ENCODE assay signal across 14 mouse cellular contexts in genomic region chr1:162620487-162620886, GRCm38 (mm10). TPM values are rescaled to one million over a fixed set of nuclear protein-coding genes. Genes with fewer than 3 reads are reported as not detected.
DNase-seq lines count a peak whose midpoint lies in the region; ATAC-seq and TF ChIP-seq lines count a peak whose summit lies in the region.
"Had no signal": no experiment of that assay in that cellular context is flagged by ENCODE, and none has a peak within 500 bp of the region (broad histone marks: within the 10 kb centered on the region; RNA-seq: fewer than 3 reads in every experiment).

No protein-coding gene starts in this region.

- H3K9me3 ChIP-seq in midbrain, postnatal 0 days (ENCODE audit: low read length), result no peaks in the 10 kb centered on the region
- no peaks in the 10 kb centered on the region for H3K9me3 ChIP-seq in midbrain, embryonic 14.5 days (ENCODE audit: control insufficient read depth, low read length)
- H3K9me3 ChIP-seq in stomach, postnatal 0 days (ENCODE audit: control insufficient read depth, low read length), result no peaks in the 10 kb centered on the region
- H3K9me3 ChIP-seq: embryonic facial prominence, embryonic 15.5 days; limb, embryonic 15.5 days; midbrain, embryonic 12.5 days had no signal

- no peaks in the 10 kb centered on the region for H3K27me3 ChIP-seq in midbrain, postnatal 0 days (ENCODE audit: insufficient read depth, low read length)
- H3K27me3 ChIP-seq in midbrain, embryonic 14.5 days (ENCODE audit: control insufficient read depth, insufficient read depth, low read length), result no peaks in the 10 kb centered on the region
- no peaks in the 10 kb centered on the region for H3K27me3 ChIP-seq in stomach, postnatal 0 days (ENCODE audit: control insufficient read depth, insufficient read depth, low read length)
- H3K27me3 ChIP-seq: embryonic facial prominence, embryonic 15.5 days; limb, embryonic 15.5 days; midbrain, embryonic 12.5 days had no signal

- no peak for TF ChIP-seq POLR2A in bone marrow, adult 2 months (IDR thresholded peaks at IDR 0.05; ENCODE audit: borderline replicate concordance, control insufficient read depth, low read depth, low read length)

- TF ChIP-seq CTCF in gastrocnemius, adult 2 months (IDR thresholded peaks at IDR 0.05), result peak; percentile 49
- peak; percentile 49 for TF ChIP-seq CTCF in midbrain, postnatal 0 days (IDR thresholded peaks at IDR 0.05)
- peak; percentile 62 for TF ChIP-seq CTCF in bone marrow, adult 2 months (IDR thresholded peaks at IDR 0.05; ENCODE audit: control insufficient read depth, insufficient read depth, low read length)
- peak; percentile 59 for TF ChIP-seq CTCF in stomach, postnatal 0 days (IDR thresholded peaks at IDR 0.05; ENCODE audit: low read depth)

- no peak for DNase-seq in gastrocnemius, adult 2 months
- DNase-seq in gastrocnemius, postnatal 25 days, result no peak
- no peak for DNase-seq in midbrain, postnatal 0 days (ENCODE audit: low spot score)
- no peak for DNase-seq in midbrain, embryonic 14.5 days
- DNase-seq in stomach, postnatal 0 days (ENCODE audit: low spot score), result no peak
- no peak for DNase-seq in adrenal gland, adult (ENCODE audit: inconsistent age in 2 of 2, low spot score in 1 of 2)
- DNase-seq in left cerebral cortex, postnatal 36 days (ENCODE audit: low spot score in 2 of 2), result no peak
- DNase-seq: gastrocnemius, postnatal 10 days had no signal

- H3K27ac ChIP-seq in gastrocnemius, adult 2 months, result 0 out of 2 replicates have a peak overlapping the region, but pooled peaks have one; percentile 32
- H3K27ac ChIP-seq in midbrain, postnatal 0 days (ENCODE audit: low read depth, low read length), result no peak overlapping the region
- no peak overlapping the region for H3K27ac ChIP-seq in midbrain, embryonic 14.5 days (replicated peaks; ENCODE audit: low read depth, low read length)
- no peak overlapping the region for H3K27ac ChIP-seq in bone marrow, adult 2 months (ENCODE audit: control insufficient read depth, insufficient read depth, low read depth, low read length, poor library complexity)
- H3K27ac ChIP-seq in stomach, postnatal 0 days (replicated peaks), result no peak overlapping the region
- H3K27ac ChIP-seq: embryonic facial prominence, embryonic 15.5 days; limb, embryonic 15.5 days; midbrain, embryonic 12.5 days had no signal

- H3K4me1 ChIP-seq in midbrain, postnatal 0 days (ENCODE audit: insufficient read depth, low read length), result no peaks in the 10 kb centered on the region
- no peaks in the 10 kb centered on the region for H3K4me1 ChIP-seq in midbrain, embryonic 14.5 days (ENCODE audit: control insufficient read depth, insufficient read depth, low read length)
- no peaks in the 10 kb centered on the region for H3K4me1 ChIP-seq in bone marrow, adult 2 months (ENCODE audit: control insufficient read depth, insufficient read depth, low read length)
- H3K4me1 ChIP-seq in stomach, postnatal 0 days (replicated peaks; ENCODE audit: control insufficient read depth, insufficient read depth), result no peaks in the 10 kb centered on the region
- H3K4me1 ChIP-seq: embryonic facial prominence, embryonic 15.5 days; limb, embryonic 15.5 days; midbrain, embryonic 12.5 days had no signal

- WGBS in midbrain, postnatal 0 days, result 64% methylated on average over 4 of the region's 4 CpGs
- WGBS in midbrain, embryonic 14.5 days, result 68% methylated on average over 4 of the region's 4 CpGs
- WGBS in bone marrow, adult 2 months, result 67% methylated on average over 4 of the region's 4 CpGs
- WGBS in stomach, postnatal 0 days, result 71% methylated on average over 4 of the region's 4 CpGs

- no peaks in the 10 kb centered on the region for H3K36me3 ChIP-seq in midbrain, postnatal 0 days (ENCODE audit: insufficient read depth, low read length)
- H3K36me3 ChIP-seq in midbrain, embryonic 14.5 days (ENCODE audit: control insufficient read depth, insufficient read depth, low read length), result no peaks in the 10 kb centered on the region
- H3K36me3 ChIP-seq in stomach, postnatal 0 days (ENCODE audit: control insufficient read depth, insufficient read depth, low read length), result no peaks in the 10 kb centered on the region
- H3K36me3 ChIP-seq: embryonic facial prominence, embryonic 15.5 days; limb, embryonic 15.5 days; midbrain, embryonic 12.5 days had no signal

- no peak overlapping the region for H3K4me3 ChIP-seq in gastrocnemius, adult 2 months
- no peak overlapping the region for H3K4me3 ChIP-seq in midbrain, postnatal 0 days (ENCODE audit: low read depth, low read length)
- H3K4me3 ChIP-seq in midbrain, embryonic 14.5 days (replicated peaks; ENCODE audit: low read depth, low read length), result no peak overlapping the region
- no peak overlapping the region for H3K4me3 ChIP-seq in bone marrow, adult 2 months (replicated peaks; ENCODE audit: control insufficient read depth, low read depth, low read length)
- no peak overlapping the region for H3K4me3 ChIP-seq in stomach, postnatal 0 days (ENCODE audit: low read depth, low read length)
- H3K4me3 ChIP-seq: embryonic facial prominence, embryonic 15.5 days; limb, embryonic 15.5 days; midbrain, embryonic 12.5 days had no signal

- H3K4me2 ChIP-seq in midbrain, postnatal 0 days (ENCODE audit: low read depth, low read length, poor library complexity, severe bottlenecking), result no peak overlapping the region
- H3K4me2 ChIP-seq in midbrain, embryonic 14.5 days (ENCODE audit: low read length), result no peak overlapping the region
- H3K4me2 ChIP-seq in stomach, postnatal 0 days (replicated peaks; ENCODE audit: low read depth), result no peak overlapping the region
- H3K4me2 ChIP-seq: embryonic facial prominence, embryonic 15.5 days; limb, embryonic 15.5 days; midbrain, embryonic 12.5 days had no signal

- TF ChIP-seq EP300 in stomach, postnatal 0 days (optimal IDR thresholded peaks at IDR 0.05), result no peak

- H3K9ac ChIP-seq in midbrain, postnatal 0 days (replicated peaks; ENCODE audit: low read length, poor library complexity, severe bottlenecking), result no peak overlapping the region
- H3K9ac ChIP-seq in midbrain, embryonic 14.5 days (replicated peaks; ENCODE audit: low read length), result no peak overlapping the region
- H3K9ac ChIP-seq in stomach, postnatal 0 days (ENCODE audit: low read length), result no peak overlapping the region
- H3K9ac ChIP-seq: embryonic facial prominence, embryonic 15.5 days; limb, embryonic 15.5 days; midbrain, embryonic 12.5 days had no signal

- ATAC-seq in midbrain, postnatal 0 days (ENCODE audit: low FRiP score), result no peak
- no peak for ATAC-seq in midbrain, embryonic 14.5 days (ENCODE audit: low FRiP score, low TSS enrichment)
- no peak for ATAC-seq in stomach, postnatal 0 days (ENCODE audit: low FRiP score, low TSS enrichment)

- intact Hi-C loops in gastrocnemius, adult 2 months (cut with DNase I), result no loop called here
- intact Hi-C loops in left cerebral cortex, postnatal 36 days (cut with DNase I), result no loop called here

RNA-seq across cellular contexts. Expression of gene Myoc, which starts 18.5 kb away (rescaled TPM):
- total RNA-seq in gastrocnemius, adult 2 months (2021), result 10 to 100 TPM; 37.8 to 63.6 TPM
- total RNA-seq in gastrocnemius, postnatal 25 days (2021), result 10 to 100 TPM in 1 of 2 experiments, 1 to 10 TPM in 1; 9.1 to 20.5 TPM
- 0.24 and 0.27 TPM in 2 replicates for total RNA-seq in midbrain, postnatal 0 days (2014; rRNA removed)
- 0.21 and 0.33 TPM in 2 replicates for polyA plus RNA-seq in midbrain, postnatal 0 days (2015; fragmentation: Nextera tagmentation; extraction: Ambion mirVana)
- polyA plus RNA-seq in midbrain, embryonic 14.5 days (2014; fragmentation: Nextera tagmentation; extraction: Ambion mirVana), result 0.13 TPM in 1 of 2 replicates, not detected in the other
- polyA plus RNA-seq in bone marrow, adult 2 months (2011; ENCODE audit: insufficient read depth, insufficient read length, low replicate concordance, missing spikeins), result 0.72 TPM in 1 of 2 replicates, not detected in the other
- polyA plus RNA-seq in stomach, postnatal 0 days (2015; fragmentation: Nextera tagmentation; extraction: Ambion mirVana), result not detected in 2 replicates
- 1 to 10 TPM; 4.1 to 5.9 TPM for total RNA-seq in left cerebral cortex, postnatal 36 days (2021)
- polyA plus RNA-seq: hindbrain, embryonic 11.5 days; midbrain, embryonic 12.5 days had no signal

RNA-seq across cellular contexts. Expression of gene Myocos, which starts 37.5 kb away (rescaled TPM):
- not detected for total RNA-seq in gastrocnemius, adult 2 months (2021)
- not detected for total RNA-seq in gastrocnemius, postnatal 25 days (2021)
- total RNA-seq in midbrain, postnatal 0 days (2014; rRNA removed), result not detected in 2 replicates
- not detected in 2 replicates for polyA plus RNA-seq in midbrain, postnatal 0 days (2015; fragmentation: Nextera tagmentation; extraction: Ambion mirVana)
- polyA plus RNA-seq in midbrain, embryonic 14.5 days (2014; fragmentation: Nextera tagmentation; extraction: Ambion mirVana), result not detected in 2 replicates
- polyA plus RNA-seq in bone marrow, adult 2 months (2011; ENCODE audit: insufficient read depth, insufficient read length, low replicate concordance, missing spikeins), result not detected in 2 replicates
- not detected in 2 replicates for polyA plus RNA-seq in stomach, postnatal 0 days (2015; fragmentation: Nextera tagmentation; extraction: Ambion mirVana)
- total RNA-seq in left cerebral cortex, postnatal 36 days (2021), result not detected
- total RNA-seq: gastrocnemius, postnatal 10 days; layer of hippocampus, adult 18-20 months had no signal
- polyA plus RNA-seq: embryonic facial prominence, embryonic 15.5 days; hindbrain, embryonic 11.5 days; limb, embryonic 15.5 days; midbrain, embryonic 12.5 days had no signal

RNA-seq across cellular contexts. Expression of gene Vamp4, which starts 50.2 kb away (rescaled TPM):
- 10 to 100 TPM; 18.3 to 21.1 TPM for total RNA-seq in gastrocnemius, adult 2 months (2021)
- 10 to 100 TPM; 15.7 to 16.9 TPM for total RNA-seq in gastrocnemius, postnatal 25 days (2021)
- 25.5 and 29.2 TPM in 2 replicates for total RNA-seq in midbrain, postnatal 0 days (2014; rRNA removed)
- 69.0 and 74.7 TPM in 2 replicates for polyA plus RNA-seq in midbrain, postnatal 0 days (2015; fragmentation: Nextera tagmentation; extraction: Ambion mirVana)
- polyA plus RNA-seq in midbrain, embryonic 14.5 days (2014; fragmentation: Nextera tagmentation; extraction: Ambion mirVana), result 71.3 and 72.0 TPM in 2 replicates
- polyA plus RNA-seq in bone marrow, adult 2 months (2011; ENCODE audit: insufficient read depth, insufficient read length, low replicate concordance, missing spikeins), result 6.3 and 14.0 TPM in 2 replicates
- 32.9 and 33.1 TPM in 2 replicates for polyA plus RNA-seq in stomach, postnatal 0 days (2015; fragmentation: Nextera tagmentation; extraction: Ambion mirVana)
- 100 to 1,000 TPM in 1 of 2 experiments, 10 to 100 TPM in 1; 99.2 to 117 TPM for total RNA-seq in left cerebral cortex, postnatal 36 days (2021)
